Mouse (Mus musculus): ENCODE measurements around the gene Rps16.

The Rps16 gene

GRCm38 (mm10) chr7:28392429-28393271, 42.2 kb downstream of the Rps16 start, which contains the start of the genes Med29 and Paf1:
Med29 (minus strand) TSS chr7:28392708.
Paf1 (plus strand) TSS chr7:28392951.
- DNase-seq = peak; percentile 95

- DNase-seq = peak; percentile 45
Measured at GRCm38 (mm10) chr7:28393272-28393951, 43.0 kb downstream of the Rps16 start.

- DNase-seq = no peak
Measured at GRCm38 (mm10) chr7:28395425-28395824, 45.0 kb downstream of the Rps16 start.

DNA sequence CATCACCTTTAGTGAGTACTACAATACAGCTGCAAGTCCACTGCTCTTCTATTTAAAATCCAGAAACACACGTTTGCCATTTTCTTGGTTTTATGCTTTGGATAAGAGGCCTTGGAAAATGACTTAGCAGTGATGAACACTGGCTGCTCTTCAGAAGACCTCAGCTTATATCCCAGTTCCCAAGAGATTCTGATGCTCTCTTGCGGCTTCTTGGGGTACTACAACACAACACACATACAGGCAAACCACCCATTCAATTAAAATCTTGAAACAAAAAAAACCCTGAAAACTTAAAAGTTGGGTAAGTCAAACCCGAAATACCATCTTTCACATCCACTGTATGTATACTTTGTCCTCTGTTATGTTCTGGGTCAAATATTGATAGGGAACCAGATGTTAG, 47.5 kb downstream of the Rps16 start:
- DNase-seq = peak; percentile 30

DNA sequence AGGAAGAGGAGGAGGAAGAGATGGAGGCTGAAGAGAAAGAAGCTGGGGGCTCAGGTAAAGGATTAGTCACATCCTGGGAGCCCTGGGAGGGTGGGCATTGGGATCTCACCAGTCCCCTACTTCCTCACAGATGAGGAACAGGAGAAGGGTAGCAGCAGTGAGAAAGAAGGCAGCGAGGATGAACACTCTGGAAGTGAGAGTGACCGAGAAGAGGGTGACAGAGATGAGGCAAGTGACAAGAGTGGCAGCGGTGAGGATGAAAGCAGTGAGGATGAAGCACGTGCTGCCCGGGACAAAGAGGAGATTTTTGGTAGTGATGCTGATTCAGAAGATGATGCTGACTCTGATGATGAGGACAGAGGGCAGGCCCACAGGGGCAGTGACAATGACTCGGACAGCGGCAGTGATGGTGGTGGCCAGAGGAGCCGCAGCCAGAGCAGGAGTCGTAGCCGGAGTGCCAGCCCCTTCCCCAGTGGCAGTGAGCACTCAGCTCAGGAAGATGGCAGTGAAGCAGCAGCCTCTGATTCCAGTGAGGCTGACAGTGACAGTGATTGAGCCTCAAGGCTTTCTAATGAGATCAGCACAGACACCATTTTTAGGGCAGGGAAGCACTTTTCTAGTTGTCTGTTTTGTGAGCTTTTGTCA, 48.4 kb downstream of the Rps16 start:
- no peak for DNase-seq

DNA sequence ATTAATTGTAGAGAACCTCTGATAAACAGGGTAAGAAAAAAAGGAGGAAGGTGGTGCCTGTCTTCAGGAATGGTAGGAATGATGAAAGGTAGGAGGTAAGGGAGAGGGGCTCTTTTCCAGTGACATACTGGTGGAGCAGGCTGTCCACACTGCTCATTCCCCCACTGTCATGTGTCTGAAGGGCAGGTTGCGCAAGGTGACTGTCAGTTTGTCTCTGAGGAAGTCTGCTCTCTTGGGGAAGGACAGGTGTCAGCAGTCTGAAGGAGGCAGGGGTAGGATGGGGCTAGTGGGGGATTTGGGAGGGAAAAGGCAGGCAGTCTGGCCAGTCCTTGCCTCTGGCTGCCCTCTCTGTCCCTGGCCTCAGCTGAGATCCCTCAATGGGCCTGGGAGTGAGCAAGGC, 50.6 kb downstream of the Rps16 start:
- no peak for DNase-seq

DNA sequence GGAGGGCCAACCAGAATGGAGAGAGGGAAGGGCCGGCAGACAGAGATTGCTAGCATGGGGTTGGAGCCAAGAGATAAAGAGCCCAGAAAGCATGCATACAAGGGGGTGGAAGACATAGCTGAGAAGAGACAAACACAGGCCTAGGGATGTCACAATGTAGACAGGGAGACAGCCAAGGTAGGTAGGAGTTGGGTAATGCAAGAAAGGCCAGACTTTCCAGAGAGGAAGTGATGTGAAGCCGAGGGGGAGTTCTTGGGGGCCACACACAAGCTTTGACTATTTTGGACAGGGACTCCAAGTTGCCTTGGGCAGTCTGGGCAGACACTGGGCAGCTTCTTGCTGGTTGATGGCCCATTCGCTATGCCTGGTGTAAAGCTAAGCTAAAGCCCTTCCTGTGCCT, 51.5 kb downstream of the Rps16 start:
- no peak for DNase-seq
